Mouse (Mus musculus) ES-E14 (cell line): ENCODE measurements around the gene Pycr2. TPM values are rescaled to one million over a fixed set of nuclear protein-coding genes. Genes with fewer than 3 reads are reported as not detected.
A peak's percentile ranks its signal among the peaks of the same experiment; 100 is the strongest.
"Not testable (repeated sequence)": the region's sequence is repeated elsewhere in the genome, so short reads cannot be mapped to it uniquely, and the experiment has no call there.

Source experiments
- DNase-seq: peaks from one replicate; pipeline ENCODE4 v3.0.0-alpha.2; 2013; ENCODE audit warnings: low read depth, low spot score
- H3K27ac ChIP-seq: 2 replicates; pipeline ENCODE4 v1.5.1; 2012; ENCODE audit warnings: low read depth, mild to moderate bottlenecking, low read length, moderate library complexity, mixed read lengths; ENCODE audit not compliant: poor library complexity, insufficient read depth, severe bottlenecking
- H3K36me3 ChIP-seq: 2 replicates; pipeline ENCODE4 v1.6.1; 2012; ENCODE audit warnings: mild to moderate bottlenecking, low read length, moderate library complexity, mixed read lengths; ENCODE audit not compliant: control insufficient read depth, poor library complexity, insufficient read depth, severe bottlenecking
- H3K4me1 ChIP-seq, 2 experiments: fragments of 150-350 bp in 1 of 2; sonication (generic) in 1 of 2; 2 replicates each; pipeline ENCODE4 v1.6.1; 2012; ENCODE audit warnings: low read length in 2 of 2, mild to moderate bottlenecking in 1 of 2, mixed read lengths in 1 of 2; ENCODE audit not compliant: control insufficient read depth in 2 of 2, insufficient read depth in 2 of 2, poor library complexity in 1 of 2
- H3K4me3 ChIP-seq, 2 experiments: fragments of 150-350 bp in 1 of 2; sonication (generic) in 1 of 2; 2 replicates each; pipeline ENCODE4 v1.5.1; 2012; ENCODE audit warnings: low read length in 2 of 2, low read depth in 1 of 2, mild to moderate bottlenecking in 1 of 2, mixed read lengths in 1 of 2; ENCODE audit not compliant: insufficient read depth in 1 of 2, poor library complexity in 1 of 2, severe bottlenecking in 1 of 2
- H3K9ac ChIP-seq: 2 replicates; pipeline ENCODE4 v1.6.1; 2012; ENCODE audit warnings: low read depth, mild to moderate bottlenecking, low read length, mixed read lengths; ENCODE audit not compliant: poor library complexity, insufficient read depth, severe bottlenecking
- H3K9me3 ChIP-seq: fragments of 150-350 bp; sonication (generic); 2 replicates; pipeline ENCODE4 v1.6.1; 2012; ENCODE audit warnings: low read depth, mild to moderate bottlenecking, low read length; ENCODE audit not compliant: control insufficient read depth, insufficient read depth
- CHD2 ChIP-seq: IDR thresholded peaks from 2 replicates; pipeline ENCODE4 v1.6.1; 2014; ENCODE audit warnings: mild to moderate bottlenecking, low read depth, low read length, inconsistent platforms
- HCFC1 ChIP-seq: IDR thresholded peaks from 2 replicates; pipeline ENCODE4 v1.6.1; 2012; ENCODE audit warnings: low read length, inconsistent platforms, borderline replicate concordance; ENCODE audit not compliant: insufficient read depth
- MAFK ChIP-seq: IDR thresholded peaks from 2 replicates; pipeline ENCODE4 v1.6.1; 2014; ENCODE audit warnings: mild to moderate bottlenecking, low read depth, low read length, inconsistent platforms; ENCODE audit not compliant: insufficient read depth
- ZC3H11A ChIP-seq: IDR thresholded peaks from 2 replicates; pipeline ENCODE4 v1.6.1; 2012; ENCODE audit warnings: low read depth, mild to moderate bottlenecking, inconsistent platforms, low read length, borderline replicate concordance
- ZNF384 ChIP-seq: IDR thresholded peaks from 2 replicates; pipeline ENCODE4 v1.6.1; 2012; ENCODE audit warnings: low read depth, low read length, inconsistent platforms
- in situ Hi-C, 2 experiments: fragments of 600-800 bp; cut with MboI; formaldehyde crosslinking; loops; one replicate each; pipeline ENCODE4 v1.15.1; 2025; ENCODE audit warnings: low sequenced_read_pairs in 2 of 2, inconsistent platforms in 1 of 2; ENCODE audit not compliant: unreplicated experiment in 2 of 2
- total RNA-seq: library from RNA; depleted of rRNA; stranded (reverse); fragments of 300-350 nt; gene quantifications from 2 replicates; pipeline ENCODE4 v1.2.3, GENCODE M21; 2012

Gene Pycr2
- total RNA-seq, 1 experiment: 122 TPM

GRCm38 (mm10) chr1:180888556-180889042 is 15.5 kb upstream of the Pycr2 start:
- H3K9ac ChIP-seq: peak overlapping the region; percentile 81
- H3K4me1 ChIP-seq: peaks cover 21 to 52% of the 10 kb centered on the region in 2 experiments
- in situ Hi-C loops: no loop called here
- H3K27ac ChIP-seq: peak overlapping the region; percentile 100
- H3K4me3 ChIP-seq: peak overlapping the region; percentile 47 to 53
- TF ChIP-seq CHD2: peak; percentile 50; the same call in 1 of the 2 replicates
- no peak for TF ChIP-seq ZC3H11A
- TF ChIP-seq HCFC1: peak; percentile 69
- TF ChIP-seq ZNF384: no peak
- 0 out of 2 replicates have a peak, but pooled peaks have one; percentile 19 for TF ChIP-seq MAFK
- no peaks in the 10 kb centered on the region for H3K9me3 ChIP-seq
- DNase-seq: peak; percentile 95
- H3K36me3 ChIP-seq: no peaks in the 10 kb centered on the region

GRCm38 (mm10) chr1:180889172-180889571 is 14.9 kb upstream of the Pycr2 start:
- Histone ChIP-seq H3K27ac (peak overlapping the region; percentile 98), H3K36me3 (no peaks in the 10 kb centered on the region), H3K9ac (peak overlapping the region; percentile 58), H3K4me1 (peaks cover 19 to 49% of the 10 kb centered on the region in 2 experiments), H3K4me3 (peak overlapping the region; percentile 16 to 23), H3K9me3 (no peaks in the 10 kb centered on the region)
- DNase-seq: peak; percentile 69
- in situ Hi-C loops: no loop called here
- TF ChIP-seq CHD2 (no peak), ZC3H11A (no peak), HCFC1 (no peak)

GRCm38 (mm10) chr1:180889841-180890240 is 14.3 kb upstream of the Pycr2 start:
- in situ Hi-C loops: no loop called here
- Histone ChIP-seq H3K27ac (peak overlapping the region; percentile 98), H3K36me3 (no peaks in the 10 kb centered on the region), H3K4me3 (no peak overlapping the region), H3K4me1 (peaks cover 18 to 46% of the 10 kb centered on the region in 2 experiments), H3K9me3 (no peaks in the 10 kb centered on the region), H3K9ac (peak overlapping the region; percentile 58)
- DNase-seq: peak; percentile 69
- no peak for TF ChIP-seq ZC3H11A
- TF ChIP-seq HCFC1: no peak
- peak; percentile 73; the same call in 1 of the 2 replicates for TF ChIP-seq MAFK
- no peak for TF ChIP-seq ZNF384
- TF ChIP-seq CHD2: 0 out of 2 replicates have a peak, but pooled peaks have one; percentile 27

- DNase-seq: no peak
- H3K4me3 ChIP-seq: peak within 1 kb of the TSS; percentile 30 to 71
- peaks cover 14% of the 10 kb centered on the region; the same call in 1 of the 2 replicates for H3K36me3 ChIP-seq
- TF ChIP-seq MAFK (no peak), ZC3H11A (no peak), HCFC1 (no peak), CHD2 (no peak), ZNF384 (no peak)
- no peaks in the 10 kb centered on the region for H3K9me3 ChIP-seq
- H3K4me1 ChIP-seq: peaks cover 14 to 29% of the 10 kb centered on the region in 2 experiments; a peak in 3 of 4 replicates
- H3K27ac ChIP-seq: peak within 1 kb of the TSS; percentile 51; the same call in 1 of the 2 replicates
- H3K9ac ChIP-seq: peak within 1 kb of the TSS; percentile 75
- in situ Hi-C loops: no loop called here
Measured at GRCm38 (mm10) chr1:180892808-180893207, 11.3 kb upstream of the Pycr2 start, which contains the start of gene Lefty2. Gene Lefty2, plus strand, starts transcription at chr1:180893108.

- H3K27ac ChIP-seq: peak overlapping the region; percentile 35; the same call in 1 of the 2 replicates
- H3K36me3 ChIP-seq: peaks cover 17% of the 10 kb centered on the region; the same call in 1 of the 2 replicates
- in situ Hi-C loops, H3K9me3 ChIP-seq, DNase-seq: not testable (repeated sequence)
- peaks cover 14 to 26% of the 10 kb centered on the region in 2 experiments; a peak in 3 of 4 replicates for H3K4me1 ChIP-seq
- H3K4me3 ChIP-seq: peak overlapping the region; percentile 30 to 71
- H3K9ac ChIP-seq: peak overlapping the region; percentile 75
Measured at GRCm38 (mm10) chr1:180894088-180894987, 9.8 kb upstream of the Pycr2 start.
